Mouse (Mus musculus) intestine, embryonic 14.5 days (tissue): ENCODE data around the gene Gnb5. TPM values are rescaled to one million over a fixed set of nuclear protein-coding genes. Genes with fewer than 3 reads are reported as not detected.

ENCODE experiments used
- polyA plus RNA-seq: library from polyadenylated mRNA; unstranded; fragments of >200 nt; fragmentation: Nextera tagmentation; extraction: Ambion mirVana; gene quantifications from 2 replicates; pipeline ENCODE4 v1.2.1, GENCODE M21; 2014

Gene Gnb5
- polyA plus RNA-seq, 1 experiment from 2014 or later, result 25.5 TPM

Other genes starting within 250 kb of the Gnb5 start
- gene Myo5a, start 235.3 kb upstream of the Gnb5 start, polyA plus RNA-seq, result 13.1 and 14.6 TPM in 2 replicates
- gene Myo5c, start 74.3 kb upstream of the Gnb5 start, polyA plus RNA-seq, result 5.2 and 6.5 TPM in 2 replicates
- gene Bcl2l10, start 41.5 kb downstream of the Gnb5 start, polyA plus RNA-seq, result not detected in 2 replicates
- 66.3 and 73.1 TPM in 2 replicates for gene Mapk6, start 103.7 kb downstream of the Gnb5 start, polyA plus RNA-seq
- 35.1 and 35.3 TPM in 2 replicates for gene Leo1, start 135.2 kb downstream of the Gnb5 start, polyA plus RNA-seq